Mouse (Mus musculus) stomach, postnatal 0 days (tissue): ENCODE measurements at regions not wholly inside any gene's neighbourhood (a gene's known extent, or its start where the extent isn't known, plus 50 kb on each side); places are given as distances from the start of the nearest gene placed in this dataset.

Source experiments
- CTCF ChIP-seq: IDR thresholded peaks from 2 replicates; pipeline ENCODE4 v1.5.1; 2016; ENCODE audit warnings: antibody characterized with exemption, low read depth, mild to moderate bottlenecking, moderate library complexity
- EP300 ChIP-seq: optimal IDR thresholded peaks from 2 replicates; pipeline ENCODE3; 2016; ENCODE audit warnings: antibody characterized with exemption

DNA sequence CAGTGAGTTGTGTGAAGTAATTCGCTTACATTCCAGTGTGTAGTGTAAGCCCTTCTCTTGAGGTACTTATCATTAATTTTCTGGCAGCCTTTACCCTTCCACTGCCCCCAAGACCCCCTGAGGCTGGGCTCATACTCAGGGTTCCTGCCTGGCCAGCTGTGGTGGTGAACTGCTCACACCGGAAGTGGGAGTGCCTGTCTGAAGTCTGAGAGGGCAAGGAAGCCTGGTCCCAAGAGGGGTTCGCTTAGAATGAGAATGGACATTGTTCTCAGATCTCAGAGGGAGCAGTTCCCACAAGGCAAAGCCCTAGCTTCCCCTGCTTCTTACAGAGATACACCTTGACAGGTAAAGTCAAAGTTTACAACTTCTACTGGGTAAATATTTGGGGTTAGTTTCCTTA lies 138.1 kb upstream of the Klf3 start:
- TF ChIP-seq EP300 (no peak), CTCF (no peak)
